Mouse (Mus musculus) neural tube, embryonic 15.5 days (tissue): Measurements from ENCODE around the gene Hrasls. TPM values are rescaled to one million over a fixed set of nuclear protein-coding genes. Genes with fewer than 3 reads are reported as not detected.

Experiments used
- ATAC-seq: fragments of 200-750 bp; cut with Nextera tagmentation; 2 replicates; pipeline ENCODE4 v1.8.0; 2017; ENCODE audit warnings: mild to moderate bottlenecking, moderate TSS enrichment, moderate library complexity; ENCODE audit not compliant: low FRiP score
- H3K27ac ChIP-seq: fragments of 300-500 bp; sonication (generic); replicated peaks from 2 replicates; pipeline ENCODE4 v1.5.1; 2015; ENCODE audit warnings: mild to moderate bottlenecking, inconsistent platforms
- H3K27me3 ChIP-seq: fragments of 300-500 bp; sonication (generic); replicated peaks from 2 replicates; pipeline ENCODE4 v1.6.1; 2015; ENCODE audit warnings: inconsistent platforms
- H3K36me3 ChIP-seq: fragments of 300-500 bp; sonication (generic); 2 replicates; pipeline ENCODE4 v1.6.1; 2015; ENCODE audit warnings: inconsistent platforms
- H3K4me1 ChIP-seq: fragments of 300-500 bp; sonication (generic); 2 replicates; pipeline ENCODE4 v1.6.1; 2015; ENCODE audit warnings: inconsistent platforms
- H3K4me2 ChIP-seq: fragments of 300-500 bp; sonication (generic); 2 replicates; pipeline ENCODE4 v1.6.1; 2015; ENCODE audit warnings: inconsistent platforms, mild to moderate bottlenecking, moderate library complexity
- H3K4me3 ChIP-seq: fragments of 300-500 bp; sonication (generic); replicated peaks from 2 replicates; pipeline ENCODE4 v1.5.1; 2015; ENCODE audit warnings: mild to moderate bottlenecking, inconsistent platforms
- H3K9ac ChIP-seq: fragments of 300-500 bp; sonication (generic); replicated peaks from 2 replicates; pipeline ENCODE4 v1.6.1; 2015; ENCODE audit warnings: mild to moderate bottlenecking, inconsistent platforms
- H3K9me3 ChIP-seq: fragments of 300-500 bp; sonication (generic); replicated peaks from 2 replicates; pipeline ENCODE4 v1.6.1; 2016; ENCODE audit warnings: inconsistent platforms
- WGBS: fragments of 180-500 bp; shearing (Covaris S2); methylation state at CpG from one replicate; pipeline ENCODE4 v1.1.7; 2015; ENCODE audit warnings: mixed read lengths; 5-methylcytosine and 5-hydroxymethylcytosine counted together
- polyA plus RNA-seq: library from polyadenylated mRNA; unstranded; fragments of >200 nt; fragmentation: Nextera tagmentation; extraction: Ambion mirVana; gene quantifications from 2 replicates; pipeline ENCODE4 v1.2.1, GENCODE M21; 2015

Gene Hrasls
- 3.6 and 4.7 TPM in 2 replicates for polyA plus RNA-seq

- Histone ChIP-seq H3K9ac (peak within 1 kb of the TSS; percentile 55), H3K4me3 (peak within 1 kb of the TSS; percentile 44), H3K36me3 (no peaks in the 10 kb centered on the region), H3K4me1 (peaks cover 25% of the 10 kb centered on the region), H3K27ac (no peak within 1 kb of the TSS), H3K9me3 (no peaks in the 10 kb centered on the region), H3K27me3 (no peaks in the 10 kb centered on the region), H3K4me2 (peak within 1 kb of the TSS; percentile 76)
- 2% methylated on average over 39 of the region's 39 CpGs for WGBS
- ATAC-seq = peak; percentile 71
Observed at GRCm38 (mm10) chr16:29209605-29210411, at the start of gene Hrasls. TSS of gene Hrasls (plus strand) at chr16:29209695.

- Histone ChIP-seq H3K9me3 (no peaks in the 10 kb centered on the region), H3K4me3 (no peak overlapping the region), H3K27ac (no peak overlapping the region), H3K36me3 (no peaks in the 10 kb centered on the region), H3K27me3 (no peaks in the 10 kb centered on the region), H3K4me2 (no peak overlapping the region), H3K4me1 (no peaks in the 10 kb centered on the region), H3K9ac (no peak overlapping the region)
- ATAC-seq = no peak
- WGBS = 89% methylated on average over 4 of the region's 4 CpGs
Observed at GRCm38 (mm10) chr16:29162271-29162670, 47.2 kb upstream of the Hrasls start.

GRCm38 (mm10) chr16:29167051-29167450, 42.4 kb upstream of the Hrasls start:
- no peaks in the 10 kb centered on the region for H3K36me3 ChIP-seq
- WGBS = 65% methylated on average over 4 of the region's 4 CpGs
- no peaks in the 10 kb centered on the region for H3K4me1 ChIP-seq
- ATAC-seq = no peak
- no peak overlapping the region for H3K4me2 ChIP-seq
- no peak overlapping the region for H3K27ac ChIP-seq
- no peak overlapping the region for H3K4me3 ChIP-seq
- H3K9me3 ChIP-seq = no peaks in the 10 kb centered on the region
- no peaks in the 10 kb centered on the region for H3K27me3 ChIP-seq
- no peak overlapping the region for H3K9ac ChIP-seq

GRCm38 (mm10) chr16:29171741-29172140, 37.8 kb upstream of the Hrasls start:
- WGBS = 82% methylated on average over 5 of the region's 5 CpGs
- no peak overlapping the region for H3K9ac ChIP-seq
- H3K27me3 ChIP-seq = no peaks in the 10 kb centered on the region
- no peak overlapping the region for H3K4me2 ChIP-seq
- no peak for ATAC-seq
- H3K4me3 ChIP-seq = no peak overlapping the region
- no peaks in the 10 kb centered on the region for H3K9me3 ChIP-seq
- H3K27ac ChIP-seq = no peak overlapping the region
- no peaks in the 10 kb centered on the region for H3K4me1 ChIP-seq
- H3K36me3 ChIP-seq = no peaks in the 10 kb centered on the region

GRCm38 (mm10) chr16:29173201-29173600, 36.3 kb upstream of the Hrasls start:
- Histone ChIP-seq H3K9ac (no peak overlapping the region), H3K4me2 (no peak overlapping the region), H3K9me3 (no peaks in the 10 kb centered on the region), H3K36me3 (no peaks in the 10 kb centered on the region), H3K4me1 (no peaks in the 10 kb centered on the region), H3K4me3 (no peak overlapping the region), H3K27ac (no peak overlapping the region), H3K27me3 (no peaks in the 10 kb centered on the region)
- 94% methylated on average over 2 of the region's 2 CpGs for WGBS
- no peak for ATAC-seq

- no peak overlapping the region for H3K27ac ChIP-seq
- H3K9me3 ChIP-seq = no peaks in the 10 kb centered on the region
- no peaks in the 10 kb centered on the region for H3K4me1 ChIP-seq
- no peak overlapping the region for H3K4me2 ChIP-seq
- WGBS = 78% methylated on average over 6 of the region's 6 CpGs
- no peaks in the 10 kb centered on the region for H3K27me3 ChIP-seq
- ATAC-seq = no peak
- H3K36me3 ChIP-seq = no peaks in the 10 kb centered on the region
- no peak overlapping the region for H3K4me3 ChIP-seq
- H3K9ac ChIP-seq = no peak overlapping the region
Observed at GRCm38 (mm10) chr16:29174831-29175350, 34.6 kb upstream of the Hrasls start.

DNA sequence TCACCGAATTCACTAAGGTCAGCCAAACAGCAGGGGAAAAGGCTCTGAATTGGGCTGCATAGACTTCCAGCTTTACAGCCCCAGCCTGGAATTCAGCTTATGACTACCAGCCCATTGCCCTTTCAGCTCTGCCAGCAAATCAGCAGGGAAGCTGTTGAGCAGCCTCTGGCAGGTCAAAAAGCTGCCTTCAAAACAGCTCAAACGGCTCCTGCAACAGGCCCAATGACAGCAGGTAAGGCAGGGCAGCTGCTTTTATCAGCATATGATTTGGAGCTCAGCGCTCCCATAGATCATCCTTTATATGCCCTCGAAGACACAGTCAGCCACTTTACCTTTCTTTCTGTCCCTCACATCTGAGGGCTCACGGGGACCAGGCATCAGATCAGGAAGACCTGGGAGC, 16.6 kb upstream of the Hrasls start:
- no peaks in the 10 kb centered on the region for H3K9me3 ChIP-seq
- H3K4me2 ChIP-seq = no peak overlapping the region
- H3K4me3 ChIP-seq = no peak overlapping the region
- H3K36me3 ChIP-seq = no peaks in the 10 kb centered on the region
- H3K27me3 ChIP-seq = no peaks in the 10 kb centered on the region
- H3K4me1 ChIP-seq = peaks cover 5% of the 10 kb centered on the region; the same call in 1 of the 2 replicates
- 24% methylated on average over 5 of the region's 5 CpGs for WGBS
- ATAC-seq = no peak
- no peak overlapping the region for H3K9ac ChIP-seq
- H3K27ac ChIP-seq = no peak overlapping the region

DNA sequence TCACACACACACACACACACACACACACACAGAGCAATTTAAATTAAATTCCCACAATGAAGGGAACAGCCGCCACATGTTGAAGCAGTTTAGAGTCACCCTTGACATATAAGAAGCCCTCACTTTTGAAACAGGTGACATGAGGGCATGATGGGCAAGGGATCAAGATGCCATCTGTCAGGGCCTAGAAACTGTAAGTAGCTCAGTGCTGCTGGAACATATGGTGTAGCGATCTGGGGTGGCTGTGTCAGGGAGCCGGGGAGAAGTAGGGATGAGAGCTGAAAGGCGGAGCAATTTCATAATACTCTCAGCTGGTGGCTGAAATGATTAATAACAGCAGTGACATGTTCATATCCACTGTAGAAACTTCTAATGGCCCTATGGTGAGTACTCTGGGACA, 15.5 kb upstream of the Hrasls start:
- no peak overlapping the region for H3K4me3 ChIP-seq
- no peak for ATAC-seq
- 64% methylated on average over 4 of the region's 4 CpGs for WGBS

GRCm38 (mm10) chr16:29195156-29195555, 14.3 kb upstream of the Hrasls start:
- Histone ChIP-seq H3K4me1 (peaks cover 5% of the 10 kb centered on the region; the same call in 1 of the 2 replicates), H3K4me2 (no peak overlapping the region), H3K9ac (no peak overlapping the region), H3K9me3 (no peaks in the 10 kb centered on the region), H3K4me3 (no peak overlapping the region), H3K27me3 (no peaks in the 10 kb centered on the region), H3K27ac (no peak overlapping the region), H3K36me3 (no peaks in the 10 kb centered on the region)
- no peak for ATAC-seq
- WGBS = 69% methylated on average over 1 of the region's 1 CpGs

More for the DNA sequence above, 15.5 kb upstream of the Hrasls start:
- no peaks in the 10 kb centered on the region for H3K27me3 ChIP-seq
- H3K27ac ChIP-seq = no peak overlapping the region
- no peak overlapping the region for H3K4me2 ChIP-seq
- H3K9me3 ChIP-seq = no peaks in the 10 kb centered on the region
- H3K9ac ChIP-seq = no peak overlapping the region
- H3K4me1 ChIP-seq = peaks cover 5% of the 10 kb centered on the region; the same call in 1 of the 2 replicates
- no peaks in the 10 kb centered on the region for H3K36me3 ChIP-seq

GRCm38 (mm10) chr16:29198461-29198860, 11.0 kb upstream of the Hrasls start:
- H3K27ac ChIP-seq = no peak overlapping the region
- H3K4me2 ChIP-seq = no peak overlapping the region
- H3K4me1 ChIP-seq = 0 out of 2 replicates have a peak, but pooled peaks cover 3% of the 10 kb centered on the region
- ATAC-seq = no peak
- H3K27me3 ChIP-seq = no peaks in the 10 kb centered on the region
- H3K4me3 ChIP-seq = no peak overlapping the region
- H3K36me3 ChIP-seq = no peaks in the 10 kb centered on the region
- H3K9ac ChIP-seq = no peak overlapping the region
- no peaks in the 10 kb centered on the region for H3K9me3 ChIP-seq
- WGBS = 32% methylated on average over 5 of the region's 5 CpGs

GRCm38 (mm10) chr16:29201146-29201545, 8.3 kb upstream of the Hrasls start:
- no peaks in the 10 kb centered on the region for H3K27me3 ChIP-seq
- no peak overlapping the region for H3K27ac ChIP-seq
- no peaks in the 10 kb centered on the region for H3K36me3 ChIP-seq
- H3K9me3 ChIP-seq = no peaks in the 10 kb centered on the region
- H3K4me1 ChIP-seq = peaks cover 13% of the 10 kb centered on the region; the same call in 1 of the 2 replicates
- H3K9ac ChIP-seq = no peak overlapping the region
- WGBS = 98% methylated on average over 2 of the region's 2 CpGs
- no peak overlapping the region for H3K4me3 ChIP-seq
- ATAC-seq = no peak
- H3K4me2 ChIP-seq = no peak overlapping the region

DNA sequence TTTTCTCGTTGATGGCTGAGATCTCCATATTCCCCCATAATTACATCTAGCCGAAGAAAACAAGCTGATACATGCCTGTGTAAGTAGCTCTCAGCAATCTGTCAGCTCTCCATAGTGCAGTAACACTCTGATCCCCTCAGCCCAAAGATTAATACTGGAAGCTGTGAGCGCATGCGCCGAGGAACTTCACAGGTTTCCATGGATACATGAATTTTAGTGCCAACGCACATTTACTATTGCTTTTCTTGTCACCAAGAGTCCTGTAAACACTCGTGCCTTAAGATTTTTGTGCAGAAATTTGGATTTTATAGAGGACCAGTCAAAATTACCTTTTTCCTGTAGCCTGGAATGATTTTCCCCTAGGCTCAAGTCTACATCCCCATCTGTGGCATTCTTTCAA, 4.6 kb upstream of the Hrasls start:
- Histone ChIP-seq H3K9me3 (no peaks in the 10 kb centered on the region), H3K4me1 (peaks cover 15% of the 10 kb centered on the region)

More for the DNA sequence above, 4.6 kb upstream of the Hrasls start:
- Histone ChIP-seq H3K9ac (no peak overlapping the region), H3K27me3 (no peaks in the 10 kb centered on the region), H3K4me3 (no peak overlapping the region), H3K4me2 (no peak overlapping the region), H3K36me3 (no peaks in the 10 kb centered on the region), H3K27ac (peak overlapping the region; percentile 54; the same call in 1 of the 2 replicates)
- WGBS = 38% methylated on average over 7 of the region's 7 CpGs
- peak; percentile 80 for ATAC-seq
